7 mouse cellular contexts compared by ENCODE assay signal in the genomic region with DNA sequence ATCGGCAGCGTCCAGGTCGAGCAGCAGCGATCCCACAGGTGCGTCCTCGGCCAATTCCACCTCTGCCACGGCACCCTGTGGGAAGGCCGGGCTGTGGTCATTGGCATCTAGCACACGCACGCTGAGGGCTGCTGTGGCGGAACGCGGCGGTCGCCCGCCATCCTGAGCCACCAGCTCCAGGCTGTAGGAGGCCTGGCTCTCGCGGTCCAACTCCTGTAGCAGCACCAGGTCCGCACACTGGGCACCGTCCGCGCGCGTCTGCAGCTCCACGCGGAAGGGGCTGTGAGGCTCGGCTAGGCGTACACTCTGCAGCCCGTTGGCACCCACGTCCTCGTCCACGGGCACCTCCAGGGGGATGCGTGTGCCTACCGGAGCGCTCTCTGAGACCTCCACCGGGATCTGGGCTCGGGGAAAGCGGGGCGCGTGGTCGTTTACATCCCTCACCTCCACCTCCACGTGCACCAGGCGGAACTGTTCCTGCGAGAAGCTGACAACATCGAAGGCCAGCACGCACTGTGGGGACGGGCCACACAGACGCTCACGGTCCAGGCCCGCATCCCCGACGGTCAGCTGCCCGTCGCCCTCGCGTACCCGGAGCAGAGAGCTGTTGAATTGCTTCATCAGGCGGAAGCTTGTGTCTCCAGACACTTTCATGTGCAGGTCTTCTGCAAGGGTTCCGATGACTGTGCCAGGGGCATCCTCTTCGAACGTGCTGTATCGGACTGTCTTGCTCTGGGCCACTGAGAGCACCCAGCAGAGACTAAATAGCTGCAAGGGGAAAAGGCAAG. TPM values are rescaled to one million over a fixed set of nuclear protein-coding genes. Genes with fewer than 3 reads are reported as not detected.
A peak's percentile ranks its signal among the peaks of the same experiment; 100 is the strongest.
DNase-seq lines count a peak whose midpoint lies in the region; ATAC-seq lines count a peak whose summit lies in the region.

No protein-coding gene starts in this region.

- peak; percentile 18 to 34 for DNase-seq in left cerebral cortex, adult 18-20 months (ENCODE audit: low spot score in 2 of 2)
- no peak for DNase-seq in left cerebral cortex, adult 9 months (ENCODE audit: low spot score in 2 of 2)
- DNase-seq in embryonic facial prominence, embryonic 11.5 days (ENCODE audit: low spot score) = no peak
- DNase-seq in hindbrain, embryonic 10.5 days (ENCODE audit: low spot score) = peak; percentile 37
- peak; percentile 93 for DNase-seq in midbrain, embryonic 11.5 days (ENCODE audit: low spot score, missing footprints)
- no peak for DNase-seq in yolk sac, embryonic 10.5 days (ENCODE audit: low spot score)

- H3K4me3 ChIP-seq in embryonic facial prominence, embryonic 11.5 days (ENCODE audit: low read depth, low read length) = peak overlapping the region; percentile 34
- H3K4me3 ChIP-seq in hindbrain, embryonic 10.5 days = peak overlapping the region; percentile 69
- peak overlapping the region; percentile 72 for H3K4me3 ChIP-seq in midbrain, embryonic 11.5 days (ENCODE audit: low read depth, low read length)

- no peaks in the 10 kb centered on the region for H3K9me3 ChIP-seq in embryonic facial prominence, embryonic 11.5 days (replicated peaks; ENCODE audit: control insufficient read depth, low read length)
- H3K9me3 ChIP-seq in hindbrain, embryonic 10.5 days = no peaks in the 10 kb centered on the region
- H3K9me3 ChIP-seq in midbrain, embryonic 11.5 days (ENCODE audit: control insufficient read depth, low read length) = peaks cover 2% of the 10 kb centered on the region; the same call in 1 of the 2 replicates

- H3K4me2 ChIP-seq in embryonic facial prominence, embryonic 11.5 days (ENCODE audit: low read depth, low read length) = peak overlapping the region; percentile 53
- peak overlapping the region; percentile 84 for H3K4me2 ChIP-seq in midbrain, embryonic 11.5 days

- no peak overlapping the region for H3K9ac ChIP-seq in embryonic facial prominence, embryonic 11.5 days (replicated peaks; ENCODE audit: low read length)
- H3K9ac ChIP-seq in midbrain, embryonic 11.5 days (ENCODE audit: low read length) = peak overlapping the region; percentile 73

- WGBS in embryonic facial prominence, embryonic 11.5 days = 5% methylated on average over 62 of the region's 62 CpGs
- WGBS in hindbrain, embryonic 10.5 days = 3% methylated on average over 62 of the region's 62 CpGs
- 2% methylated on average over 58 of the region's 62 CpGs for WGBS in midbrain, embryonic 11.5 days

- ATAC-seq in embryonic facial prominence, embryonic 11.5 days (replicated peaks; ENCODE audit: insufficient number of reproducible peaks, low FRiP score, low TSS enrichment, low read depth) = 0 out of 2 replicates have a peak, but pooled peaks have one; percentile 15
- ATAC-seq in midbrain, embryonic 11.5 days (ENCODE audit: low FRiP score) = peak; percentile 17
- ATAC-seq in megakaryocyte-erythroid progenitor cell, adult 5-6 weeks (replicated peaks; ENCODE audit: low FRiP score, low TSS enrichment, poor library complexity, severe bottlenecking) = no peak

- no peak overlapping the region for H3K27ac ChIP-seq in embryonic facial prominence, embryonic 11.5 days (replicated peaks; ENCODE audit: low read depth, low read length)
- peak overlapping the region; percentile 85 for H3K27ac ChIP-seq in hindbrain, embryonic 10.5 days
- H3K27ac ChIP-seq in midbrain, embryonic 11.5 days (ENCODE audit: low read depth, low read length) = peak overlapping the region; percentile 54

- H3K4me1 ChIP-seq in embryonic facial prominence, embryonic 11.5 days (ENCODE audit: control insufficient read depth, insufficient read depth, low read length) = peaks cover 3% of the 10 kb centered on the region; the same call in 1 of the 2 replicates
- H3K4me1 ChIP-seq in hindbrain, embryonic 10.5 days (replicated peaks) = peaks cover 78% of the 10 kb centered on the region
- H3K4me1 ChIP-seq in midbrain, embryonic 11.5 days (ENCODE audit: control insufficient read depth, insufficient read depth, low read length) = peaks cover 47% of the 10 kb centered on the region

- H3K36me3 ChIP-seq in embryonic facial prominence, embryonic 11.5 days (replicated peaks; ENCODE audit: control insufficient read depth, insufficient read depth, low read depth, low read length) = no peaks in the 10 kb centered on the region
- H3K36me3 ChIP-seq in hindbrain, embryonic 10.5 days = peaks cover 32% of the 10 kb centered on the region
- H3K36me3 ChIP-seq in midbrain, embryonic 11.5 days (ENCODE audit: control insufficient read depth, insufficient read depth, low read length) = no peaks in the 10 kb centered on the region

- H3K27me3 ChIP-seq in embryonic facial prominence, embryonic 11.5 days (ENCODE audit: control insufficient read depth, insufficient read depth, low read length) = peaks cover 67% of the 10 kb centered on the region
- peaks cover 89% of the 10 kb centered on the region for H3K27me3 ChIP-seq in hindbrain, embryonic 10.5 days (ENCODE audit: insufficient read depth, poor library complexity, severe bottlenecking)
- peaks cover 33% of the 10 kb centered on the region for H3K27me3 ChIP-seq in midbrain, embryonic 11.5 days (ENCODE audit: control insufficient read depth, insufficient read depth, low read length)

RNA-seq across cellular contexts. Expression of a gene that starts 0.6 kb away (rescaled TPM):
- 10 to 100 TPM; 47.9 to 63.1 TPM for total RNA-seq in left cerebral cortex, adult 18-20 months (2021)
- 2.8 and 3.1 TPM in 2 replicates for polyA plus RNA-seq in embryonic facial prominence, embryonic 11.5 days (2014; fragmentation: Nextera tagmentation; extraction: Ambion mirVana)
- polyA plus RNA-seq in hindbrain, embryonic 10.5 days (2016; fragmentation: Nextera tagmentation; extraction: Ambion mirVana) = 33.1 and 41.3 TPM in 2 replicates
- polyA plus RNA-seq in midbrain, embryonic 11.5 days (2014; fragmentation: Nextera tagmentation; extraction: Ambion mirVana) = 32.8 and 37.5 TPM in 2 replicates
- total RNA-seq in megakaryocyte-erythroid progenitor cell, adult 5-6 weeks (2014; fragmentation: Nextera tagmentation) = not detected in 2 replicates
- not detected in 2 replicates for total RNA-seq in megakaryocyte-erythroid progenitor cell, adult 5-6 weeks (2017)

Comparison
In these comparisons a context has a peak if more than half of its experiments do, and no peak if none do; other contexts are left out.
1. DNase-seq: peak in left cerebral cortex, adult 18-20 months (2 of 2), hindbrain, embryonic 10.5 days (single experiment) and midbrain, embryonic 11.5 days (single experiment); none in left cerebral cortex, adult 9 months (0 of 2), embryonic facial prominence, embryonic 11.5 days (single experiment) and yolk sac, embryonic 10.5 days (single experiment).
2. Peak in every context shown above with its lines, with median percentiles within 50 percentile points of each other: H3K4me3 ChIP-seq.